Mouse (Mus musculus): Measurements from ENCODE around the gene Abca13. TPM values are rescaled to one million over a fixed set of nuclear protein-coding genes. Genes with fewer than 3 reads are reported as not detected.

The Abca13 gene
- polyA plus RNA-seq, 1 experiment from 2014 or later = 0.02 TPM

- no peak for DNase-seq (ENCODE audit: extremely low spot score, low spot score)
- H3K4me3 ChIP-seq = no peak overlapping the region
- WGBS = 65% methylated on average over 3 of the region's 3 CpGs
Measured at GRCm38 (mm10) chr11:9647991-9648390, 456.2 kb downstream of the Abca13 start.

GRCm38 (mm10) chr11:9666648-9667255, 475.0 kb downstream of the Abca13 start:
- Histone ChIP-seq H3K27ac (no peak overlapping the region), H3K36me3 (replicated peaks) (no peaks in the 10 kb centered on the region), H3K27me3 (ENCODE audit: poor library complexity, severe bottlenecking) (no peaks in the 10 kb centered on the region), H3K4me3 (no peak overlapping the region), H3K4me1 (no peaks in the 10 kb centered on the region), H3K9me3 (no peaks in the 10 kb centered on the region)
- WGBS = 89% methylated on average over 3 of the region's 3 CpGs
- DNase-seq (ENCODE audit: extremely low spot score, low spot score) = no peak

More at GRCm38 (mm10) chr11:9647991-9648390, 456.2 kb downstream of the Abca13 start:
- no peaks in the 10 kb centered on the region for H3K9me3 ChIP-seq
- H3K4me1 ChIP-seq = no peaks in the 10 kb centered on the region
- H3K27me3 ChIP-seq (ENCODE audit: poor library complexity, severe bottlenecking) = no peaks in the 10 kb centered on the region
- H3K36me3 ChIP-seq (replicated peaks) = no peaks in the 10 kb centered on the region
- no peak overlapping the region for H3K27ac ChIP-seq

- H3K4me1 ChIP-seq = no peaks in the 10 kb centered on the region
- no peaks in the 10 kb centered on the region for H3K36me3 ChIP-seq (replicated peaks)
- H3K9me3 ChIP-seq = no peaks in the 10 kb centered on the region
- DNase-seq (ENCODE audit: extremely low spot score, low spot score) = no peak
- H3K27ac ChIP-seq = no peak overlapping the region
- WGBS = 80% methylated on average over 1 of the region's 1 CpGs
- H3K4me3 ChIP-seq = no peak overlapping the region
- H3K27me3 ChIP-seq (ENCODE audit: poor library complexity, severe bottlenecking) = no peaks in the 10 kb centered on the region
Measured at GRCm38 (mm10) chr11:9669430-9669829, 477.7 kb downstream of the Abca13 start.

- no peaks in the 10 kb centered on the region for H3K27me3 ChIP-seq (ENCODE audit: poor library complexity, severe bottlenecking)
- no peaks in the 10 kb centered on the region for H3K4me1 ChIP-seq
- no peaks in the 10 kb centered on the region for H3K9me3 ChIP-seq
- 89% methylated on average over 2 of the region's 2 CpGs for WGBS
- H3K36me3 ChIP-seq (replicated peaks) = no peaks in the 10 kb centered on the region
- DNase-seq (ENCODE audit: extremely low spot score, low spot score) = no peak
- H3K4me3 ChIP-seq = no peak overlapping the region
- H3K27ac ChIP-seq = no peak overlapping the region
Measured at GRCm38 (mm10) chr11:9684952-9685351, 493.2 kb downstream of the Abca13 start.

GRCm38 (mm10) chr11:9705190-9705589, 513.4 kb downstream of the Abca13 start:
- Histone ChIP-seq H3K27me3 (ENCODE audit: poor library complexity, severe bottlenecking) (no peaks in the 10 kb centered on the region), H3K4me3 (no peak overlapping the region), H3K9me3 (no peaks in the 10 kb centered on the region), H3K36me3 (replicated peaks) (no peaks in the 10 kb centered on the region), H3K4me1 (no peaks in the 10 kb centered on the region), H3K27ac (no peak overlapping the region)
- DNase-seq (ENCODE audit: extremely low spot score, low spot score) = no peak
- 80% methylated on average over 3 of the region's 3 CpGs for WGBS

GRCm38 (mm10) chr11:9727810-9728490, 536.2 kb downstream of the Abca13 start:
- H3K27me3 ChIP-seq (ENCODE audit: poor library complexity, severe bottlenecking) = no peaks in the 10 kb centered on the region
- DNase-seq (ENCODE audit: extremely low spot score, low spot score) = no peak
- 87% methylated on average over 2 of the region's 2 CpGs for WGBS
- no peak overlapping the region for H3K4me3 ChIP-seq
- H3K36me3 ChIP-seq (replicated peaks) = no peaks in the 10 kb centered on the region
- no peak overlapping the region for H3K27ac ChIP-seq
- no peaks in the 10 kb centered on the region for H3K9me3 ChIP-seq
- H3K4me1 ChIP-seq = no peaks in the 10 kb centered on the region; the same call in 1 of the 2 replicates

GRCm38 (mm10) chr11:9731300-9731699, 539.6 kb downstream of the Abca13 start:
- Histone ChIP-seq H3K4me3 (no peak overlapping the region), H3K4me1 (no peaks in the 10 kb centered on the region; the same call in 1 of the 2 replicates), H3K36me3 (replicated peaks) (no peaks in the 10 kb centered on the region), H3K9me3 (no peaks in the 10 kb centered on the region), H3K27me3 (ENCODE audit: poor library complexity, severe bottlenecking) (no peaks in the 10 kb centered on the region), H3K27ac (no peak overlapping the region)
- 87% methylated on average over 1 of the region's 1 CpGs for WGBS
- DNase-seq (ENCODE audit: extremely low spot score, low spot score) = no peak

Other genes with a start within 250 kb of the Abca13 start
- gene Pkd1l1, start 218.7 kb upstream of the Abca13 start, polyA plus RNA-seq (2016; fragmentation: Nextera tagmentation; extraction: Ambion mirVana) = not detected in 2 replicates
- 25.2 and 25.8 TPM in 2 replicates for gene Hus1, start 180.8 kb upstream of the Abca13 start, polyA plus RNA-seq (2016; fragmentation: Nextera tagmentation; extraction: Ambion mirVana)
- 0.48 and 0.69 TPM in 2 replicates for gene Gm11992, start 143.3 kb upstream of the Abca13 start, polyA plus RNA-seq (2016; fragmentation: Nextera tagmentation; extraction: Ambion mirVana)
- 0.17 TPM in 1 of 2 replicates, not detected in the other for gene Sun3, start 143.0 kb upstream of the Abca13 start, polyA plus RNA-seq (2016; fragmentation: Nextera tagmentation; extraction: Ambion mirVana)
- gene Upp1, start 73.8 kb upstream of the Abca13 start, polyA plus RNA-seq (2016; fragmentation: Nextera tagmentation; extraction: Ambion mirVana) = 4.1 and 4.9 TPM in 2 replicates